Mouse (Mus musculus): ENCODE data around the gene Ifnk.

Ifnk gene

DNA sequence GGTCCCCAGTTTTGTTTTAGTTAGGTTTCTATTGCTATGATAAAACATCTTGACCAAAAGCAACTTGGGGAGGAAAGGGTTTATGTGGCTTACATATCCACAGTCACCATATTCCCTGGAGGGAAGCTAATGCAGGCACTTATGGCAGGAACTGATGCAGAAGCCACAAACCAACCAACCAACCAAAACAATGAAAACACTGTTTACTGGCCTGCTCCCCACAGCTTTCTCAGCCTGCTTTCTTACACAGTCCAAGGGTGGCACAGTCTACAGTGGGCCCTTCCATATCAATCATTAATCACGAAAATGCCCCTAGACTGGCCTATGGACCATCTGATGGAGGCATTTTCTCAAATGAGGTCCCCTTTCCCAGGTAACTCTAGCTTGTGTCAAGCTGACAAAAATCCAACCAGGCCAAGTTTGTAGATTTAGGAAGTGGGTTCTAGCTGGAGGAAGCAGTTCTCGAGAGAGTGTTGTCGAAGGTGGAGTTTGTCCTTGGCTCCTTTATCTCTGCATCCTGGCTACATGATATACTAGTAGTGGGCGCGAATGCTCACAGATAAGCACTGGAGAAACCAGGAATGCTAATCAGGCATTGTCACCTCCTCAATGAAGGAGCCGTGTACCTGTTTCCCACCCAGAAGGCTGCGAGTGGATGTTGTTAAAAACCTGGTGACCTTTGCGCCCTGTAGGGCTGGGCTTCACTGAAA is 35.9 kb downstream of the Ifnk start:
- DNase-seq (ENCODE audit: low read depth, low spot score) = no peak

DNA sequence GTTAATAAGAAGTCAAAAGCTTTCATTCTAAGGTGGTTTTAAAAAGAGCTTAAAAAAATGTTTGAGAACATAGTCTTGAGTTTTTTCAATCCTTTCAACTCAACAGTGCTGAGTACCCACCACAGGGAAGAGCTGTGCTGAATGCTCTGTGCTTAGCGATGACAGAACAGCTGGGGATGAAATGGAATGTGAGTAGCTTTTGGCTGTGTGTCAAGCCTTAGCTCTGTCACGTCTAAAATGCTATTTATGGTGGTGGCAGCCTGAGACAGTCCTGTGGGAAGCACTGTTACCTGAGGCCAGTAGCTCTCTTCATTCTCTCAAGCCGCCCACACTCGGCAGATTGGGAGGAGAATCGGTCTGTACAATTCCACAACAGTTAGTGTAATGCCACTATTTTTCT is 37.9 kb downstream of the Ifnk start:
- DNase-seq (ENCODE audit: low read depth, low spot score) = peak; percentile 50

DNA sequence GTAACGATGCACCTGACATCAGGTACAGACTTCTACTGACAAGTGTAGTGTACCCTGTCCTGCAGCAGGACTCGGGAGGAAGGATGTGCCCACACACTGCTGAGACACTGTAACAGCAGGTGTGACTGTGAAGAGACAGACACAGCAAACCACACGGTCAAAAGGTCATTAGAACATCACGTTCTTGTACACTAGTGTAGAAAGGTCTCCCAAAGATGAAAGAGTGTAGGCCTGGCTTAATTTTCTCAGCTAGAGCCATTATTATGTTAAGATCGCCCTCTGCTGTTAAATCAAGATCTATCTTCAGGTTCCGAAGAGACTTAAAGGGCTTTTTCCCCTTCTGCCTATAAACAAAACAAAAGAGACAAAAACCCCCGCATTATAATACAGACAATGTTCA is 40.9 kb downstream of the Ifnk start:
- no peak for DNase-seq (ENCODE audit: low read depth, low spot score)

DNA sequence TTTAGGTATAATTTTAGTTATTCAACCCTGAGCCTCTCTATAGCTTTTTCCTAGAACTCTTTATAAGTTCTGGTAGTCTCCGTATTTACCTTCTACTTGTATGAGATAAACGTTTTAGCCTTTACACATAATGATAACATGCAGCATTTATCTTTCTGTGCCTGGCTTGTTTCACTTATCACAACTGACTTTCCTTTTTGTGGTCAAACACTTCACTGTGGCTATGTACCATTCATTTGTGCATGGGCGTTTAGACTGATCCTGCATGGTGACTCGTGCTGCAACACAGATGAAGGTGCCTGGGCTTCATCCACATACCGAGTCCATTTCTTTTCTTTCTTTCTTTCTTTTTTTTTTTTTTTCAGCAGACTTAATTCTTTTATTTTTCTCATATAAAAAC is 49.8 kb downstream of the Ifnk start:
- no peak for DNase-seq (ENCODE audit: low read depth, low spot score)

Measured in telencephalon, adult 2 months (tissue).